Mouse (Mus musculus): Measurements from ENCODE around the gene Depdc1b. TPM values are rescaled to one million over a fixed set of nuclear protein-coding genes. Genes with fewer than 3 reads are reported as not detected.
A peak's percentile ranks its signal among the peaks of the same experiment; 100 is the strongest.

Gene Depdc1b
- polyA plus RNA-seq, 1 experiment from 2014 or later, result 10.7 TPM

DNA sequence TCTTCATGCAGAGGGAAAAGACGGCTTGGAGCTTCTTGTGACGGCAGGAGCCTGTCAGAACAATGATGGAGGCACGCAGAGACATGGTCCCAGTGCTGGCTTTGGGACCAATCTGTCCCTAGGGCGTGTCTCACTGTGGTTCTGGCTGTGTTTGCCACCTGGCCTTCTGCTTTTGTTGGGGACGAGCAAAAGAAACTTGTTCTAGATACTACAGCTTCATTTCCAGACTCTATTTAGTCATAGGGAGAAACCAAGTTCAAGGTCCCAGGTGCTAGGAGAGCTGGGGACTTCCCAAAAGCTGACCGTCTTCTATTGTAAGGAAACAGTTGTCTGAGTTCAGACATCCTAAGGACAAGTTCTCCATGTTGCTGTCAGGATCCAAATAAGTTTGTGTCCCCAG lies 21.2 kb downstream of the Depdc1b start:
- Histone ChIP-seq H3K4me2 (no peak overlapping the region), H3K9ac (no peak overlapping the region), H3K27me3 (no peaks in the 10 kb centered on the region), H3K27ac (no peak overlapping the region), H3K4me1 (peaks cover 5% of the 10 kb centered on the region; the same call in 1 of the 2 replicates), H3K36me3 (no peaks in the 10 kb centered on the region), H3K4me3 (replicated peaks) (no peak overlapping the region), H3K9me3 (replicated peaks) (no peaks in the 10 kb centered on the region)
- ATAC-seq (replicated peaks; ENCODE audit: low FRiP score), result no peak
- 94% methylated on average over 6 of the region's 6 CpGs for WGBS

DNA sequence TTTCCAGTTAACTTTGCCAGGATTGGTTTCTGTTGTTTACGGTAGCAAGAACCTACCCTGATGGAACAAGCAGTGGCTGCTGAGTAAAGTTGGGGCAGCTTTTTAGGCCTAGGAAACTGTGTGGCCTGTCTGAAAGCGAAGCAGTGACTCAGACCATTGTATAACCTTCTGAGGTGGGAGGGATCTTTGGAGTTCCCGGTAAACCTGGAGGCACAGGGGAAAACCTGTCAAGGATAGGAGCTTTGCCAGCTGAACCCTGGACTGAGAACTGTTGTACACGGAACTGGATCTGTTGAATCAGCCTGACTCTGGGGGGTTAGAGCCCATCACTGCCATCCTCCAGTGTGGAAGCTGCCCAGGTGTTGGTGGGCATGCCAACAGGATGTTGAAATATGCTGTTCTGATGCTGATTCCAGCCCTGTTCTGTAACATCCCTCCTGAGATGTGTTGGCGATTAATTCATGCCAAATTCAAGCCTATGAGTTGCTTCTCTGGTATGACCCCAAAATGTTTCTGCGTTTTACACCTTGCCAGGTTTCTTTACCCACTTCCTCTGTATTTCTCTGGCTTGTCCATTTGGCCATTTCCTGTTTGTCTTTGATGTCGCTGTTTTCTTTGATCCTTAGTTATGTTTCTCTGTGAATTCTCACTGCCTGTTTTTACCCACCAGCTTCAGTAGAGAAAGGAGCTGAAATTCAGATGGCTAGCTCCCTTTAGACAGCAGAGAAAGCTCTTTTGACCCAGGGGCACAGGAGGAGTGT lies 22.1 kb downstream of the Depdc1b start:
- H3K9me3 ChIP-seq (replicated peaks), result no peaks in the 10 kb centered on the region
- 60% methylated on average over 7 of the region's 7 CpGs for WGBS
- H3K9ac ChIP-seq, result no peak overlapping the region
- ATAC-seq (replicated peaks; ENCODE audit: low FRiP score), result no peak
- H3K4me3 ChIP-seq (replicated peaks), result no peak overlapping the region
- H3K4me1 ChIP-seq, result peaks cover 5% of the 10 kb centered on the region; the same call in 1 of the 2 replicates
- H3K27me3 ChIP-seq, result no peaks in the 10 kb centered on the region
- H3K4me2 ChIP-seq, result no peak overlapping the region
- no peaks in the 10 kb centered on the region for H3K36me3 ChIP-seq
- no peak overlapping the region for H3K27ac ChIP-seq

DNA sequence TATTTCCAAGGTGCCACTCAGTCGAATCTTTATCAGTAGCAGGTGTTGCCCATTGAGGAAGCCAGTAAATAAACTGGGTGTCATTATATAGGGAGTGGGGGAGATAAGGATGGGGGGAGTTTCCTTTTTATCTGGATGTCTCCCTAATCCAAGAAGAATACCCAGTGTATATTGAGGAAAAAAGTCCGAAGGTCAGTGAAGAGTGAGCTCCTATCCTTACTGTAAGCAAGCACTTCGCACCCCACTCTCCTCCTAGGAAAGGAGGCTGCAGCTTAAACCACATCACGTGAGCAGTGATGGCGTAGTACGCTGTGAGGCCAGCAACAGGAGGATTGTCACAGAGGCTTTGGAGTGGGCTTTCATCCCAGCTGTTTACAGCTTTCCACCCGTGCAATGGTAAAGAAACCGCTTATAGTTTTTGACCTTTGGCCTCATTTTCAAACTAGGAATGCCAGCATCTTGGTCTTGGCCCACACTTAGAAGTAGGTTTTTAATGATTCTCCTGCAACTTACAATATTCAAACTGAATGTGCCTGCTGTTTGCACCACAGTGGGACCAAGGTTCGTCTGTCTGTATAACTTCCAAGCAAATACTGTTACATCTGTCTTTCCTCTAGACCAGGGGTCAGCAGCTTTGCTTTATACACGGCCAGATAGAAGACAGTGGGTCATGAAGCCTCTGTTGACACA lies 23.9 kb downstream of the Depdc1b start:
- Histone ChIP-seq H3K4me3 (replicated peaks) (no peak overlapping the region), H3K27ac (no peak overlapping the region), H3K27me3 (no peaks in the 10 kb centered on the region), H3K9me3 (replicated peaks) (no peaks in the 10 kb centered on the region), H3K9ac (no peak overlapping the region), H3K4me2 (no peak overlapping the region), H3K4me1 (peaks cover 5% of the 10 kb centered on the region; the same call in 1 of the 2 replicates), H3K36me3 (no peaks in the 10 kb centered on the region)
- WGBS, result 81% methylated on average over 10 of the region's 10 CpGs
- ATAC-seq (replicated peaks; ENCODE audit: low FRiP score), result no peak; the same call in 1 of the 2 replicates

DNA sequence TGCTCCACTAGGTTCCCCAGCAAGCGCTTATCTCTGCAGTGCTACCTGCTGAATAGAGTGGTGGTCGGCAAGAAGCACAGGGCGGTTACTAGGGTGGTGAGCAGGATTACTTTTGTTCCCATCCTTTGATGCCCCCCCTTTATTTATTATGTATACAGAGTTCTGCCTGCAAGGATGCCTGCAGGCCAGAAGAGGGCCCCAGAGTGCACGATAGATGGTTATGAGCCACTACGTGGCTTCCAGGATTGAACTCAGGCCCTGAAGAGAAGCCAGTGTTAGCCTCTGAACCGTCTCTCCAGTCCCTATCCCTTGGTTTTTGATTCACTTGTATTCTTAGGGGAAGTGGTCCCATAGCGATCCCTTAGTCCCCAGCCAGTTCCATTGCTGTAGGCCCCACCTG lies 25.5 kb downstream of the Depdc1b start:
- no peaks in the 10 kb centered on the region for H3K4me1 ChIP-seq
- no peaks in the 10 kb centered on the region for H3K36me3 ChIP-seq
- H3K9me3 ChIP-seq (replicated peaks), result no peaks in the 10 kb centered on the region
- no peak overlapping the region for H3K4me2 ChIP-seq
- no peak overlapping the region for H3K27ac ChIP-seq
- WGBS, result 80% methylated on average over 7 of the region's 7 CpGs
- no peak overlapping the region for H3K4me3 ChIP-seq (replicated peaks)
- ATAC-seq (replicated peaks; ENCODE audit: low FRiP score), result no peak
- H3K27me3 ChIP-seq, result no peaks in the 10 kb centered on the region
- H3K9ac ChIP-seq, result no peak overlapping the region

DNA sequence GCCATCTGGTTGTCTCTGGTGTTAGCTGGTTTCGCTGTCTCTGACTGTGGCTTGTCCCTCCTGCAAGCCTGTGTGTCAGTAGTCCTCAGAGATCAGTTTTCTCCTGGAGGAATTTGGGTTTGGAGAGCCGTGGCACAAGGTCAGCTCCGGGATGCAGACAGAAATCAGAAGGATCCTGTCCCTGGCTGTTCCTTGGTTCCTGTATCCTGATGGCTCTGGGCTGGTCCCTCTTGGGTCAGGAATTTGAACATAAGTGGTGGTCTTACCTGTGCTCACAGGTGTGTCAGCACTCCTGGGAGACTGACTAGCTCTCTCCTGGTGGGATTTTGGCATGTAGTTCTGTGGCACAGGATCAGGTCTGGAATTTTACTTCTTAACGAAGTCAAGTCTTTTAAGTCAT lies 29.6 kb downstream of the Depdc1b start:
- 69% methylated on average over 4 of the region's 4 CpGs for WGBS
- no peak for ATAC-seq (replicated peaks; ENCODE audit: low FRiP score)
- Histone ChIP-seq H3K9me3 (replicated peaks) (no peaks in the 10 kb centered on the region), H3K4me2 (no peak overlapping the region), H3K36me3 (no peaks in the 10 kb centered on the region), H3K27ac (no peak overlapping the region), H3K4me3 (replicated peaks) (no peak overlapping the region), H3K9ac (no peak overlapping the region), H3K27me3 (no peaks in the 10 kb centered on the region), H3K4me1 (no peaks in the 10 kb centered on the region)

DNA sequence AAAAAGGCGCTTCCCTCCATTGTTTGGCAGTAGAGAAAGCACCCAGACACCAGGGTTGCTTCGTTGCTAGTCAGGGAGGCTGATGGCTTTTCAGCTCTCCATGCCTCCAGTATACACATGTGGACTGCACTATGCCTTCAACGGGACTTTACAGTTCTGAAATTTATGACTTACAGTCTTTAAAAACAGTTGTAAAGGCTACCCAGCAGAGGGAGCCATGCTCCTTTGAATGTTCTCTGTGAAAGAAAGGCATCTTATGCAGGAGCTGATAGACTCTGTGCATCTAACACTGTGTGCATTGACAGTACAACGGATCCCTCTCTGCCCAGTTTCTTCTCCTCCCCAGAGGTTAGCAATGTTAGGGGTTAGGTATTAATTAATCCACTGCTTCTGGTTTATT lies 30.9 kb downstream of the Depdc1b start:
- no peaks in the 10 kb centered on the region for H3K9me3 ChIP-seq (replicated peaks)
- H3K27me3 ChIP-seq, result no peaks in the 10 kb centered on the region
- ATAC-seq (replicated peaks; ENCODE audit: low FRiP score), result peak; percentile 58; the same call in 1 of the 2 replicates
- no peak overlapping the region for H3K4me2 ChIP-seq
- H3K27ac ChIP-seq, result no peak overlapping the region
- H3K4me3 ChIP-seq (replicated peaks), result no peak overlapping the region
- no peaks in the 10 kb centered on the region for H3K4me1 ChIP-seq
- no peak overlapping the region for H3K9ac ChIP-seq
- WGBS, result 43% methylated on average over 4 of the region's 4 CpGs
- no peaks in the 10 kb centered on the region for H3K36me3 ChIP-seq

DNA sequence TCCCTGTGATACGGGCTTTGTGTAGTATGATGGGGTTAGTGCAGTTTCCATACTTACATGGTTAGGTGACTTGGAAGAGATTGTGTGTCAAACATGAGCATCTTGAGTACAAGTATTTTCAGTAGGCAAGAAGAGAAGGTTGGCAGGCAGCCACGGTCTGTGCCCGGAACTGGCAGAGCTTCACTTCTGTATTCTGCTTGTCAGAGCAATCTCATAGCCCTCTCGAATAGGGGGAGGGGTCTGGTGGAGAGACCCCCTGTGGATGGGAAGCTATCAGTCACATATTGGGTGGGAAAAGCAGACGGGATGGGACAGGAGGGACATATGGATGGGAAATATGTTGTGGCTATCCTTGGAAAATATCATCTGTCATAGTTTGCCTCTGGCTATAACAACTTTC lies 33.5 kb downstream of the Depdc1b start:
- no peaks in the 10 kb centered on the region for H3K9me3 ChIP-seq (replicated peaks)
- no peak overlapping the region for H3K4me3 ChIP-seq (replicated peaks)
- no peak overlapping the region for H3K4me2 ChIP-seq
- H3K27ac ChIP-seq, result no peak overlapping the region
- H3K27me3 ChIP-seq, result no peaks in the 10 kb centered on the region
- H3K9ac ChIP-seq, result no peak overlapping the region
- WGBS, result 97% methylated on average over 5 of the region's 5 CpGs
- no peak for ATAC-seq (replicated peaks; ENCODE audit: low FRiP score)
- no peaks in the 10 kb centered on the region for H3K4me1 ChIP-seq
- H3K36me3 ChIP-seq, result no peaks in the 10 kb centered on the region

DNA sequence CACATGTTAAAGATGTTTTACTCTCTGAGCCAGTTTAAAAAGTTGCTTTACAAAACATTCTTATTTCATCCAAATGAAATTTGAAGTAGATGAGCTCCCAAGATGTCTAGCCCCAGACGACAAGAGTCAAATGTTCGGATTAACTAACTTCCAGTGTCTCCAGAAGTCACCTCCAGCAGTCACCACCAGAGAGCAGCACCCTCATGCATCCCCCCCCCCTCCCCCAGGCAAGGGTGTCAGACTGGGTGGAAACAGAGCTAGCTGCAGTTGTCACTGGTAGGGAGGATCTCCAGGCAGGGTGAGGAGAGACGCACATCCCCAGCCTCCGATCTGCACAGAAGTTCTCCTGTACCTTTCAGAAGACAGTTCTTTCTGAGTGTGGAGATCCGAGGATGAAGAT lies 37.6 kb downstream of the Depdc1b start:
- Histone ChIP-seq H3K9ac (no peak overlapping the region), H3K27me3 (no peaks in the 10 kb centered on the region), H3K4me2 (no peak overlapping the region), H3K9me3 (replicated peaks) (no peaks in the 10 kb centered on the region), H3K27ac (no peak overlapping the region), H3K4me1 (no peaks in the 10 kb centered on the region), H3K4me3 (replicated peaks) (no peak overlapping the region), H3K36me3 (no peaks in the 10 kb centered on the region)
- ATAC-seq (replicated peaks; ENCODE audit: low FRiP score), result no peak
- WGBS, result 75% methylated on average over 5 of the region's 5 CpGs

DNA sequence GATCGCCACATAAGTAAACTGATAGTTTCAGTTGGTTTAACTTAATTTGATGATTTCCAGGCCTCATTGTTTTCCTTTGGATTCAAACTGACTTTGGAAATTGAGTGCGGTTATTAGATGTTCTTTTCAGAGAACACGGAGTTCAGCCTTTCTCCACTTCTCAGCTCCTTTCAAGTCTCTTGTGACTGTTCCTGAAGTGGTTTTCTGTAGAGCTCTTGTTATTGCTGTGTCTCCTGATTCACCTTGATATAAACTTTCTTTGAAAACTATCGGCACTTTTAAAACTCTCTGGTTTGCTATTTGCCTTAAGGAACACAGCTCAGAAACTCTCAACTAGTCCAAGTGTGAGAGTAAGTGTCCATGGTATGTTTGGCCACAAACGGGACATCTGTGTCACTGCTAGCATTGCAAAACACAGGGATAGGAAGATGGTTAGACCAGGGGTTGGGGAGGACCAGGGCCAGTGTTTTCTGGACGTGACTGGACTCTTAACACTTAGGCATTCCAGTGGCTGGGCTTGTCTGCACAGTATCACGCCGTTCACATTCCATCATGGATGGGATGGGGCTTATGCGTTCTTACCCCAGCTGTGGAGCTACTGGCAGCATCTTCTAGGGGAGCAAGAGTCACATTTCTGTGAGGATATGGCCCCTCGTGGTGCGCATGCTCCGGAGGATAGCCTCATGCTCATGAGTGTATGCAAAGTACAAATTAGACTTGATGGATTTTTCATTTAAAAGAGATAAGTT lies 38.8 kb downstream of the Depdc1b start:
- no peak overlapping the region for H3K4me3 ChIP-seq (replicated peaks)
- no peak overlapping the region for H3K27ac ChIP-seq
- 88% methylated on average over 12 of the region's 12 CpGs for WGBS
- H3K4me2 ChIP-seq, result no peak overlapping the region
- ATAC-seq (replicated peaks; ENCODE audit: low FRiP score), result no peak
- H3K9ac ChIP-seq, result no peak overlapping the region
- no peaks in the 10 kb centered on the region for H3K9me3 ChIP-seq (replicated peaks)
- H3K36me3 ChIP-seq, result no peaks in the 10 kb centered on the region
- H3K4me1 ChIP-seq, result no peaks in the 10 kb centered on the region
- no peaks in the 10 kb centered on the region for H3K27me3 ChIP-seq

DNA sequence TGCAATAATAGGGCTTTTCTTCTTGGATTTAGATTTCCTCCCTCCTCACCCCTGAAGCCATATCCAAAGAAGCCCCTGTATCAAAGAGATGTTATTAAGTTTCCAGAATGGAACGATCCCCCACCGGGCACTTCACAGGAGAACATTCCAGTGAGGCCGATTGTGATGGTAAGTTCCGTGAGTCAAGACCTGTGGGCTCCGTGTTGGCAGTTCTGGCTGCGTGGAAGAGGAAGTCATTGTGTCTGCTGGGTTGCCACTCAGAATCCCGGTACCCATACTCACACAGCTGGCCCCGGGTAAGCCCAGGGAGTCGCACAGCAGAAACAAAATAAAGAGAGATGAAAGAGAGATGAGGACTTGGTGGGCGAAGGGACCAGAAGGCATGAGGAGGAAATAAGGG lies 41.2 kb downstream of the Depdc1b start:
- H3K9ac ChIP-seq, result no peak overlapping the region
- H3K27ac ChIP-seq, result no peak overlapping the region
- no peaks in the 10 kb centered on the region for H3K4me1 ChIP-seq
- no peak for ATAC-seq (replicated peaks; ENCODE audit: low FRiP score)
- no peaks in the 10 kb centered on the region for H3K9me3 ChIP-seq (replicated peaks)
- H3K4me2 ChIP-seq, result no peak overlapping the region
- H3K36me3 ChIP-seq, result no peaks in the 10 kb centered on the region
- H3K27me3 ChIP-seq, result no peaks in the 10 kb centered on the region
- H3K4me3 ChIP-seq (replicated peaks), result no peak overlapping the region
- 85% methylated on average over 10 of the region's 10 CpGs for WGBS

DNA sequence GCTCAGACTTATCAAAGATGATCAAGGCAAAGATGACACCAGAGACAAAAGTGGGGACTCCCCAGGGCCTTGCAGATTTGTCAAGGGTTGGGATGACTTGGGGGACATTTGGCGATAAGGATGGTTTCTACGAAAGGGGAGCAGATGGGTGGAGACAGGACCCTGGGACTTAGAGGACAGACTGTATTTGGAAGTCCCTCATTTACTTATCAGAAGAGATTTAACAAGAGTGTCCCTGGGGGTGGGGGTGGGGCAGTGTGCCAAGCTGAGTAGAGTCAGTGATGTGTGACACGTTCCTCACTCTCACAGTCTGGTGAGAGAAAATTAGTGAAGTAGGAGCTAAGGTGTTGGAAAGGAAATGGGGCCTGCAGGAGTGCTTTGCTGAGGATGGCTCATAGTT lies 42.1 kb downstream of the Depdc1b start:
- ATAC-seq (replicated peaks; ENCODE audit: low FRiP score), result no peak

DNA sequence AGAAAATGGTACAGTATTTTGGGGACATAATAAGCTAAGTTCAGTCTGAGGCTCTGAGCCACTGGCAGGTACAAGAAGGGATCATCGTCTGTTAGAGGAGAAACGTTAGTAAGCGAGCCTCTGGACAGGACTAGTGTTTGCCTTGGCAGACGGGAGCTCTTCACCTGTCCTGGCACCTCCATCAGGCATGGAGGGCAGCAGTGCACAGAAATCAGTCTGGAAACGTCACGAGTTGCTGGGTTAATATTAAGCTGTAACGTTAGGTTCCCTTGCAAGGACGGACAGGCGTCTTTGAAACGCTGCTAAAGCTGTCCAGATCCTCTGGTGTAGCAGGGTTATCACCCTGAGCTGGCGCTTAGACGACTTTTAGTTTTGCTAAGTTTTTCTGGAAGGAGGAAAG lies 51.4 kb downstream of the Depdc1b start:
- WGBS, result 93% methylated on average over 12 of the region's 12 CpGs
- Histone ChIP-seq H3K4me3 (replicated peaks) (no peak overlapping the region), H3K36me3 (peaks cover 44% of the 10 kb centered on the region), H3K27ac (no peak overlapping the region), H3K9me3 (replicated peaks) (no peaks in the 10 kb centered on the region; the same call in 1 of the 2 replicates), H3K27me3 (no peaks in the 10 kb centered on the region), H3K4me1 (no peaks in the 10 kb centered on the region), H3K9ac (no peak overlapping the region), H3K4me2 (no peak overlapping the region)
- no peak for ATAC-seq (replicated peaks; ENCODE audit: low FRiP score)

More for the DNA sequence above, 42.1 kb downstream of the Depdc1b start:
- Histone ChIP-seq H3K4me3 (replicated peaks) (no peak overlapping the region), H3K4me2 (no peak overlapping the region), H3K27ac (no peak overlapping the region), H3K4me1 (no peaks in the 10 kb centered on the region), H3K9me3 (replicated peaks) (no peaks in the 10 kb centered on the region), H3K36me3 (no peaks in the 10 kb centered on the region), H3K27me3 (no peaks in the 10 kb centered on the region), H3K9ac (no peak overlapping the region)
- WGBS, result 57% methylated on average over 3 of the region's 3 CpGs

Data from kidney, embryonic 15.5 days (tissue).